Mouse (Mus musculus): ENCODE data around the gene Rnf141. TPM values are rescaled to one million over a fixed set of nuclear protein-coding genes. Genes with fewer than 3 reads are reported as not detected.
A peak's percentile ranks its signal among the peaks of the same experiment; 100 is the strongest.

Gene Rnf141
- 10 to 100 TPM; 75.3 to 87.6 TPM for total RNA-seq (2021)

DNA sequence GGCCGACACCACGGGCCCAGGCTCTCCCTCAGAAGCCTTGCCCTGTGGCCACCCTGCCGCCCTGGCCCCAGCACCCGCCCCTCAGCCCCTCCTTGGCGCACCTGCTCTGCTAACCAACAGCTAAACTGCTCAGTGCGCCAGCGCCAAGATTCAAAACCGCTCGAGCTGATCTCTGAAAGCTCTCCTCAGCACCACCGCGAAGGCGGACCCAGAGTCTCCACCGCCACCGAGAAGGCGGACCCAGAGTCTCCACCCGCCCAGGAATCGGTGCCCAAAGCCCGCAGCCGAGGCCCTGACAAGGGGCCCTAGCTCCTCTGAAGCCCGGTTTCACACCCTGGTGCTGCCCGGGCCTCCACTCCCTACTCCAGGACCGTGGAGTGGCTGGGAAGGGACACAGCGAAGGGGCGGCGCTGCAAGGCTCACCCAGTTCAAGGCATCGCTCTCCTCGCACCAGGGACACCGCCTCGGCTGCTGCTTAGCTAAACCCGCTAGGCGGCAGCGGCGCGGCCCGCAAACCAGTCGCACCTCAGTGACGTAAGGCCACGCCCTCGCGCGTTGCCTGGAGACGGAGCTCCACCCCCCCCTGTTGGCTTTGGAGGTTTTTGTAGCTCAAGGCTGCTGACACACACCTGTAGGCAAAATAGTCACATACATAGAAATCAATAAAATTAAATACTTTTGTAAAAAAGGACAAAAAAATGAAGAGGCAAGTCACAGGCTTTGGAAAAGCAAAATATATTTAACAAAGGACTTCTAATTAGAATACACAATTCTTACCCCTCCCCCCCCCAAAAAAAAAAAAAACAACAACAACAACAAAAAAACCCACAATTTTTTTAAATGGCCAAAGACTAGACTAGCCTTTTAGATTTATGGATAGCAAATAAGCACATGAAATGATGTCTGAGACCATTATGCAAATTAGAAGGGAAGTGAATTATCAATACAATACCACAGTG is at the start of gene Rnf141:
Rnf141 (minus strand) TSS at position 542 of the 959 bp plus-strand sequence.
- DNase-seq: peak; percentile 92

DNA sequence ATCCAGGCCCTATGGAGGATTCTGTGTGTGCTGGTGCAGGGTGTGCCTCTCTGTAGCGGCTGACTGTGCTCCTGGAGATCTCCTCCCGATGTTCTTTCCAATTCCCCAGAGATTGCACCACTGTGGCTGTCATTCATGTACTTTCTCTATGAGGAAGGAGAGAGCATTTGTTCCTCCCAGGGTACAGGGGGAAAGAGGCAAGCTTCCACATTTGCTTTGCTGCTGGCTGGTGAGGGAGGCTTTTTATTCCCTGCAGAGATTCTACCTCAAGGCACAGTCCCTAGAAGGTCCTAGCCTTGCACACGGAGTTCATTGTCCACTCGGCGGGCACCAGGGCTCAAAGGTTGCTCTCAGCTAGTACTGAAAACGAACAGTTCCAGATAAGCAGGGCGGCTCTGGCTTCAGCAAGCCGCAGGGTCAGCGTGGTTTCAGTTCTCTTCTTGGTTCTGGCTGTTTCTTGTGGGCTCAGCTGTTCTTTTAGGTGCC is 47.3 kb upstream of the Rnf141 start:
- peak; percentile 15 to 23 for DNase-seq

DNA sequence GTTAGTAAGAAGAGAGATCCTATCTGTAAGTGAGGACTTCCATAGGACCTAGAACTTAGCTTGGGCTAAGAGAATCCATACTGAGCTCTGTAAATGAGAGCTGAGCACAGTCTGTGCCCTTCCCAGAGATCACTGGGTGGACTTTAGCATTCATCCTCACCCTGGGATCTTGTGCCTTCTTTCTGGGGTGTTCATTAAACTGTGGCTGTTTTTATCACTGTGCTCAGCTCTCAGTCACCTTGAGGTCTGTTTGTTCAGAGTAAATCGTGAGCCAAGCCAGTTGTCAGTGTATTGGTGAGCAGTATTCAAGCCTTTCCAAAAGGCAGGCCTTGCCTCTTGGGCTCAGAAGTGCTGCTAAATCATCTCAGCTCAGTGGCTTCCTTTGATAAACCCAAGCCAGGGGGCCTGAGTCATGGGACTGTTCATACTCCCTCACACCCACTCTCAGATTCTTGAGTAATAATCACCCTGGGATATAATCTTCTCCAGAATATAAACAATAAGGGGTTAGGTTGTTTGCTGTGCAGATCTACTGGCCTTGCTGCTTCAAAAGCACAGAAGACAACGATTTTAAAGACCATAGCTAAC is 37.6 kb upstream of the Rnf141 start:
- no peak for DNase-seq

DNA sequence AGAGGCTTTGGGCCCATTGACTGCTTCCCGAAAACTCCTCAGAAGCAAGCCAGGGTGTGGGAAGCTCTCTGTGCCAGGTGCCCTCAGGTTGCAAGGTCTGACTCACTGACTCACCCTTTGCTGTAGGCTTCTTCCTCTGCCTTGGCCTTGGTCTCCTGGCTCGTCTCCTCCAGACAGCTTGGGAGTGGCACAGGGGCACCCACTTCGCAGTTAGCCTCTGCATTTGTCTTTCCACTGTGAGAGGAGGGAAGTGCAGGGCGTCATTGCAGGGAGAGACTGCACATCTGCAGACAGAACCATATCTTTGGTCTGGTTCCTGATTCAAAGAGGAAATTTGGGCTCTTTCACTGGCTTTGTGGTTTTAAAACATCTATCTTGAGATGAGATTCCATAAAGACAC is 33.8 kb upstream of the Rnf141 start:
- no peak for DNase-seq

DNA sequence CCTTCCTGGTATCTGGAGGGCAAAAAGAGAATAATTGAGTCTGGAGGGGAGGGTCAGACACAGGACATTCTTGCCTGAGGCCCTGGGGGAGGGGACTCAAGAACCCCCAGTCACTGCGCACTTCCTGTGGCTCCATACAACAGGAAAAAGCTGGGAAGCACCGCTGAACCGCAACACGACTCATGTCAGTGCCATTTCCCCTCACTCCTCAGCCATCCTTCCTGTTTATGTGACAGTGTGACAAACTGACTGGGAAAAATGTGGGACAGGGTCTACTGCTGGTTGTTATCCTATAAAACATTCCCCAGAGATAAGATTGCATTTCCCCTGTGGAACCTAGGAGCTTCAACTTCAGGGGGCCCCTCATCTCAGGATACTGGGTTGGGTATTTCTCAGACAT is 32.7 kb upstream of the Rnf141 start:
- DNase-seq: no peak

DNA sequence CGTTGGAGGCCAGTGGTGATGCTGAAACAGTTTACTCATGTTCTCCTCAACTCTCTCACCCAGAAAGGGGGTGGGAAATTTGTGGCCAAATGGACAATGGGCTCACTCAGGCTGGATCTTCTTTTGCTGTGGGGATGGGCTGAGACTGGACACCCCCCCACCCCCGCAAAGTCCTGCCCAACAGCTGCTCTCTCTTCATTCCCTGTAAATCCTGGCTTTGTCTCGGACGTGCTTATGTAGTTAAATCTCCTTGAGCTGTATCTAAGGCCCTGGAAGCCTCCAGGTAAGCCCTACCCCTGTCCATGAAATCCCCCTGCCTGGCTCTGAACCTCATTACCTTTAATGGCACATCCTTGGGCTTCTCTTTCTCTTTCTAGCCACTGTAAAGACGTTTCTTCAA is 24.6 kb upstream of the Rnf141 start:
- DNase-seq: no peak

DNA sequence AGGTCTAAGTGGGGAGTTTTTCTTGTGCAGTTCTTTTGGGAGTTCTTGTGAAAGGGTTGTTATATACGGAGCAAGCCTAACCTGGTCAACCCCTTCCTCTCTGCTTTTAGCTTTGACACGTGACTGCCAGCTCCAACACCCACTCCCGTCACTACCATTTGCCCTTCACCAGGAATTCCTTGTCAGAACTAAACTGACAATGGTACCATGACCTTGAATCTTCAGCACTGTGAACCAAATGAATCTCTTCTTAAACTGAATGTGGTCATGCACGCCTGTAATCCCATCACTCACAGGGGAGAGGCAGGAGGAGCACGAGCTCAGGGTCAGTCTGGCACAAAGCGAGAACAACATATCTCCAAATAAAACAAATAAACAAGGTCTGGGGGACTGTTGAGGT is 22.9 kb upstream of the Rnf141 start:
- no peak for DNase-seq

DNA sequence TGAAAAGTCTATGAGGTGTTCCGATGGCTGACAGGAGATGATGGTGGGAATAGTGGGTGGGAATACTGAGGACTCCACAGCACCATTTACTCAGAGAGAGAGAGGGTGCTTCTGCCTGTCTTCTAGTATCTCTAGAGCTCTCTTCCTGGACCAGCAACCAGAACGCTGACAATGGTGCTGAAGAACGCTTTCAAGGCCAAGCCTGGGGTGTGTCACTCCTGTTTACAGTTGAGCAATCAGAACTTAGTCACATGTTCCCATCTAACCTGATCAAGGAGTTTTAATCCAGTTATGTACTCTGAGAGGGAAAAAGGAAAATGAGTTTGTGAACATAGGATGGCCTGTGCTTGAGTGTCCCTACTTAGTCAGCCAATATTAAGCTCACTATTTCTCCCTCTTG is 21.8 kb upstream of the Rnf141 start:
- DNase-seq: no peak

DNA sequence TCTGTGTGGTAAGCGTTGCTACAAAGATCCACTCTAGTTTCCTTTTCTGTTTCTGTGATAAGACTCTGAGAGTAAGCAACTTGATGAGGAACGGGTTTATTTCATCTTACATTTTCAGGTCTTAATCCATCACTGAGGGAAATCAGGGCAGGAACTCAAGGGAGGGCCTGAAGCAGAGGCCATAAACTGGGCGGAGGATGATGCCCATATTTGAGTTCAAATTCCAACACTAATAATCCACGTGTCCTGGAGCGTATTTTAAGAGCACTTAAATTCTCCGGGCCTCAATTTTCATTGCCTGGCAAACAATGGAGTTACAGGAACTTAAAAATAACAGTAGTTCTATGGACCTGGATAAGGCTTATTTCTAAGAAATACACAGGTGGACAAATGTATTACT is 21.3 kb upstream of the Rnf141 start:
- DNase-seq: no peak

DNA sequence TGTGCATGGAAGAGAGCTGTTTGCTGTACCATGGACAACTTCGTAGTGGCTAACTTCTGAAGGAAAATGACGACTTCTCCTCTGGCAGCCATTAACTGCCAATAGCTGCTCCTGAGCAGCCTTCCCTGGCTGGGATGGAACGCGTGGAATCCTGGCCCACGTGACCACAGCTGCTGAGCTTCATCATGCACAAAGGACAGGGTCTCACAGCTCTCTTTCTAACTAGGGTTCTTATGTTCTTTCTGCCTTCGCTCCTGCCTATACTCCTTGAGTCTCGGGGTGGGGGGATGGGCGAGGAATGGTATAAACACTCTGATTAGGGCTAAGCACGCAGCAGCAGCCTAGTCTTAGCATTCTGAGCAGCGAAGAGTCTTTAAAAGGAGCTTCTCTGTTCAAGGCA is 20.8 kb upstream of the Rnf141 start:
- DNase-seq: no peak

DNA sequence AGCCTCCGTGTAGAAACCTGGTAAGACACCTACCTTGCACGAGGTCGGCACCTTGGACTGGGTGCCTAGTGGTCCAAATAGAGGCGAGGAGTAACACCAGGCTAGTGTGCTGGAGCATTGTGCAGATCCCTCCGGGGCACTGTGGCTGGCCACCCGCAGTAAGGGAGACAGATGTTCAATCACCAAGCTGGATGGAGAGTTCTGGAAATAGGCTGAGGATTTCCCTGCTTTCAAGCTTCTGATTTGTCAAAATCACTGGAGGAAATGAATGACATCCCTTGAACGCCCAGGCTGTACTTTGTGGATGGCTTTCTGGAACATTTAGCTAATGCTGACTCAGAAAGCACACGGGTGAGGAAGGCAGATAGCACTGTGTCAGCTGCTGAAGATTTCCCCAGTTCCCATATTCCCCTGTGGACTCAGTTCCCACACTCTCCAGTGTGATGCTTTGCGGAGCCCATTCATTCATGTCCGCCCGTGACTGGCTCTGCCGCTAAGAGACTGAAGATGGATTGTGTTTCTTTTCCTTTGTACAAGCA is 18.6 kb upstream of the Rnf141 start, which contains the start of gene Lyve1:
Lyve1 (minus strand) TSS at position 489 of the 539 bp plus-strand sequence.
- DNase-seq: no peak

DNA sequence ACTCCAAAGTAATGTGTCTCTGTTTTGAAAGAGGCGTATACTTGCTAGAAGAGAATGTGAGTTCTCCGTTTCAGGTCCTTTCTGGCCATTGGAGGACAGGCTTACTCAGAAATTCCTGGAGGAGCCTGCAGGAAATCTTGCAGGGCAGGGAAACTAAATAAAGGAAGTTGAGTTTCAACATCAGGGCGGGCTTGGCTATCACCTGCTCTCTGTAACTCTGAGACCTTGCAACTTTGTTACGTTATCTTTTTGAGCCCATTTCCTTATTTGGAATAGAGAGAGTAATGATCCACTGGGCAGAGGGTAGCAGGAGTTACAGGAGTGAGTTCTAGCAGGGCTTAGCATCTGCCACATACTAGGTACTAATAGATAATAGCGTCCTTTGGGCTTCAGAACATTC is 15.9 kb upstream of the Rnf141 start:
- DNase-seq: no peak

DNA sequence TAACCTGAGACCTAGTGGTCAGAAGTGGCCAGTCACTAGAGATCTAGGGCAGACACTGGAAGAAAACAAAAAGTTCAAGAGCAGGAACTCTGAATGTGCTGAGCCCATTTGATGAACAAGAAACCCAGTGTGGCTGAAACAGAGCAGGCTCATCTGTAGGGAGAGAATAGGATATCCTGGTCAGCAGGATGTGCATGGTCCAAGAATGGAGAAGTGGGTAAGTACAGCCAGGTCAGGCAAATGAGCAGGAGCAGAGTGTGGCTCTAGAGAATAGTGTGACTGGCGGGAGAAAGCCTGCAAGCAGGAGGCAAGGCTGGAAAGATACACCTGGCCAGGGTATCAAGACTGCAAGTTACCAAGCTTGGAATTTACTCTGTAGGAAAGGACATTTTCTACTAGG is 11.3 kb upstream of the Rnf141 start:
- no peak for DNase-seq

DNA sequence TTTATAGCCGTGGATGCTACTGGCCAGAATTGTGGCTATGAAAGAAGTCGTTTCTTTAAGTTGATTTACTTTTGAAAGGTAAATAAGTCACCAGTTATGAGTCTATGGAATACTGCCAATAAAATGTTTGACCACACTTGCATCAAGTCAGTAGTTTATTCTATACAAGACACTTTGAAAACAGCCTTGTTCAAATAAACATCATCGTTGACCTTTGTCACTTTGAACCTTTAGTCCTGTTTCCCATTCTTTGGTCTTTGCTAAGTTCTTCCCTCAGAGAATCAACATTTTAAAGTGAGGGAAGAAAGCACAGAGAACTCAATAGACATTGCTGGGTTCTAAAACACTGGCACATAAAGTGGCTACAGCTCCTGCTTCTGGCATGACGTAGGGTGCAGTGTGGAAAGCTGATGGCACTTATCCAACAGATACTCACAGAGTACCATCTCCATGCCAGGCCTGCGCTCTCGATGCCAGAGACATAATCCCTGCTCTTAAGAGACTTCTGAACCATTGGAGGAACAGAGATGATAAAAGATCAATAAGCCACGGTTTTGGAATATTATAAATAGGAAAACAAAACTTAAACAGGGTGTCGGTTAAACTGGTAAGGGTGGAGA is 10.8 kb upstream of the Rnf141 start:
- no peak for DNase-seq

DNA sequence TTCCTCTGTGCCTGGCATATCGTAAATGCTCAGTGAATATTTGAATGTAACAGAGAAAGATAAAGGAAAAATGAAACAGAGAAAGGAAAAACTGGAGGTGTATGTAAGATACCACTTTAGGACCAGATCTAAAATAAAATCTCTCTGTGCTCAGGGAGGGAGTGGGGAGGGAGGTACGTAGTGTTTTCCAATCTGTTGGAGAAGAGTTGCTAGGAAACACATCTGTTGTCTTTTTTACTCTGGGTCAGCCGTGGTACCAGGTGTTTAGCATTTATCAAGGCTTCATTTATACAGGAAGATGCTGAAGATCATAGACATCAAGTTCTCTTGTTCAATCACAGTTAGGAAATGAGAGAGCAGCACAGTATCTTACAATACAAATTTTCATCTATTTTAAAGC is 10.3 kb upstream of the Rnf141 start:
- no peak for DNase-seq

DNA sequence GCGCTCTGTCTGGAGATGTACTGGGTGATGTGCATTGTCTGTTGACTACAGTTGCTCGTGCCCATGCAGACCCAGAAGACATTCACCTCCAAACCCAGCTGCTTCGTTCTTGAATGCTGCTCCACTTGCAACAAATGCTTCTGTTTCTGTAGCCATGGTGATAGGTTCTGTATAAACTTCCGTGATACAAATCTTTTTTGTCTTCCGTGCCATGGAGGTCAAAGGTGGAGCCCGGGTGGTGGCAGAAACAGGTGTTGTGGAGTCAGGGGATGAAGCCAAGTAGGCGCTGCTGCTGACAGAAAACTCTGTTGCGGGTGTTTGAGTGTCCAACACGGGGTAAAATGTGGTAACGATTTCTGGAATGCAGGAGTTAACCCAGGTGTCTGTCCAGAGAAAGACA is 9.4 kb upstream of the Rnf141 start:
- DNase-seq: no peak

DNA sequence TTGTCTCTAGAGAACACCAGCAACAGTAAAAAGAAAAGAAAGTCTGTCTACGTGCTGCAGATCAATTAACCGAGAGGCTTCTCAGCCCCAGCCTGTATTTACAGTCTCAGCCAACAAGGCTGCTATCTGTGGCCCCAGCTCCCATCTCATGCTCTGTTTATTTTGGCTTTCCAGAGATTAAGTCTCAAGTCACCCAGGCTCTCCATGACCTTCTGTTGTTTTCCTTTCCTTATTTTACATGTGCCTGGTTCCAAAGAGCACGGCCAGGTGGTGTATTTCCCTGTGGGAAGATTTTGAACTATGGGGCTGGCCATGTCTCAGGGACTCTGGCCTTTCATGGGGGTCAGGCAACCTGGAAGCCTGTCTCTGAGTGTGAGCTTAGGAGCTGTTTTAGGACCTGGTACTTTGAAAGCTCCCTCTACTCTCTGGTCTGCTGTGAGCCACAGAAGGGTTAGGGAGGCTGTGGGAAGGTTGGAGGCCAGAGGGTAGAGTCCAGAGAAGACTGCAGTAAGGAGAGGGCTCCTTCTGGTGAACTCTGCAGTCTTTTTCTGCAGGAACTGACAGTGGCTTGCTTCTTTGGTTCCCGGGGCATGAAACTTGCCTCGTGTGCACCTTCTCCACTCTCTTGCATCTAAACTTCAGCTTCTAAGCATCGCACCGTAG is 7.4 kb upstream of the Rnf141 start:
- DNase-seq: no peak

DNA sequence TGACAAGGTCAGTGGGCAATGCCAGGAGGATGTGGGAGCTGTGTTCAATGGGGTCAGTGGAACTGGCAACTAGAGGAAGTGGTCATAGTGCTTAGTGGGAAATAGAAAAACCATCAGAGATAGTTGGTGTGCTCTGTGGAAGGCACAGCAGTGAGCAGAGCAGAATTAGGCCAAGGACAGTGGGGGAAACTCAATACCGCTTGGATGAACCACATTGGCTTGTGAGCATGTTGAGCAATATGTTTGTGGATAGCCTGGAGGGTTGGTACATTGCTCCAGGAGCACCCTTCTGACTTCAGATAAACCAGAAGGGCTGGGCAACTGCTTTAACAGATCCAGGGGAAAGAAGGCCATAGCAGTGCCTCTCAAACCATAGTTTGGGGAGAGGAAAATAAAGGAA is 4.1 kb upstream of the Rnf141 start:
- no peak for DNase-seq

DNA sequence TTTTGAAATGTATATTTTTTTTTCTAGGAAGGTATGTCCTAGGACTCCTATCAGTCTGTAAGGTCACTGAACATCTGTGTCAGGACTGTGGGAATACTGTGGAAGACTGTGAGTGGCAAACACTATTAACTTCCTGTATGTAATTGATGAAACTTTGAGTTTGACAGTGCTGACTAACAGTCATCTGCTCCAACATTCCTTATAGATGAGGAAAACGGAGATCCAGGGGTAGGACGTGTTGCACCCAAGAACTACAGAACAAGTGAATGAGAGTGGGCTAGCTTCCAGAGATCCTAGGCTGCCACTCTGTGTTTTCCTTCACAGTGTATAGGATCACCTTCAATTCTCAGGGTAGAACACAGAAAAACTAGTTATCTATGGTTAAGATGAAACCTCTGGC is 3.1 kb upstream of the Rnf141 start:
- no peak for DNase-seq

DNA sequence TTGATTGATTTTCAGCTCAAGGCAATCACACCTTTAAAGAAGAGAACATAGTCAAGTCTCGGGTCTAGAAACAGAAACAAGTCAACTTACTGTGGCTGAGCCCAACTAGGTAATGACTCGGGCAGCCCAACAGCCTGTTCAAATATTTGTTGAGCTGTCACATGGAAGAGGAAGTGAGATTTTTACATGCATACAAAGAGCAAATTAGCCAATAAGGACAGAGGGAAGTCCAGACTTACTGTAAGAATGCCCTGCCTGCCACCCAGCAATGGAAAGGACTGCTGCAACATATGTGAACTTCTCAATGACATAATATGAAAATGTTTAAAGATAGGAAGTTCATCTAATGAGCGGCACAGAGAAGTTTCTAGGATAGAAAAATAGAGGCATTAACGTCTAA is 3.9 kb downstream of the Rnf141 start:
- DNase-seq: no peak

DNA sequence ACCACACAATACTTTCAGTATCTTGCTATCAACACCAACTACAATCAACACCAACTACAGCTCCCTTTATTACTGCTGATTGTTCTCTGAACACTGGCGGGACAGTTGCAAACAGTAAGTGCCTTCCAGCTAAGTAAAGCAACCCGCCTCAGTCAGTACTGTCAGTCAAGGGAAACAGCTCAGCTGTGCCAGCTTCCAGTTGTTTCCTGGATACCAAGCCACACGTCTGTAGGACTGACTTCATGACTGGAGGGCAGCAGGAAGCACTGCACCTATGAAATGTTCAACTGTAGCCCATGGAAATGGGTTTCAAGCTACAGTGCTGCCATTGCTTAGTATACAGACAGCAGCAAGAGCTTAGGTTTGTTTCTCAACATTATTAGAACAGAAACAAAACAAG is 9.7 kb downstream of the Rnf141 start:
- no peak for DNase-seq

DNA sequence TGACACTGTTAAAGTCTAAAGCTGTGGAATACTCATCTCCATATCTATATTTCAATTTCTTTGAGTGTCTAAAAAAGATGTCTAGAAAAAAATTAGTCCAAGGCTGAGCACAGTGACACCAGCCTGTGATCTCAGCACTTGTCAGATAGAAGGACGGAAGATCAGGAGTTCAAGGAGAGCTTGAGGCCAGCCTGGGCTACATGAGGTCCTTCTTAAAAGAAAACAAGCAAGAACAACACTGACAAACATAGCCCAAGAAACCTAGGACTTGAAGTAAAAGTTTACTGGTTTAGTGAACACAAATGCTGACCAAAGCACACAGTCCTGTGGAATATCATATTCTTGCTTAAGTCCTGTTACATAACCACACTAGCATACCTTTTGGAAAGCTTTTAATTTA is 10.2 kb downstream of the Rnf141 start:
- DNase-seq: no peak

DNA sequence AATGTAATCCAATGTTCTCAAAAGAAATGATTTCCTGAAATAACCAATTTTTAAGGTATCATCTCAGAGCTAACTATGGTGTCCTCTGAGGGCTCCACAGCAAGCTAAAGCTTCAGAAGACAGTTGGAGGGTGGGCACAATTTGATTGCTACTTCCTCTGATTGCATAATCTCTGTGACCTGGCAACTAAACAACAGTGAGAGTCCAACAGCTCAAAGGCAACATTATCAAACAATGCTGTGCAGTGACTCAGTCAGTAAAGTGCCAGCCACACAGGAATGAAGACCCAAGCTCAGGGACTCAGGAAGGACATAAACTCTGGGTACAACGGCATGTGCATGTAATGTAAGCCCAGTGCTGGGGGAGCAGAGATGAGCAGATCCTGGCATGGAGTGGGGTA is 11.2 kb downstream of the Rnf141 start:
- DNase-seq: no peak

Measured in layer of hippocampus, postnatal 36 days (tissue).